Mouse (Mus musculus) hindbrain, embryonic 16.5 days (tissue): ENCODE measurements around the gene Mvb12b. TPM values are rescaled to one million over a fixed set of nuclear protein-coding genes. Genes with fewer than 3 reads are reported as not detected.

Source experiments
- ATAC-seq: fragments of 200-750 bp; cut with Nextera tagmentation; 2 replicates; pipeline ENCODE4 v1.8.0; 2017; ENCODE audit warnings: moderate TSS enrichment, moderate library complexity
- H3K27ac ChIP-seq: fragments of 300-500 bp; sonication (generic); 2 replicates; pipeline ENCODE4 v1.5.1; 2014; ENCODE audit warnings: low read depth, mild to moderate bottlenecking, control low read depth, low read length, moderate library complexity
- H3K27me3 ChIP-seq: fragments of 300-500 bp; sonication (generic); replicated peaks from 2 replicates; pipeline ENCODE4 v1.6.1; 2014; ENCODE audit warnings: low read length; ENCODE audit not compliant: control insufficient read depth, insufficient read depth
- H3K36me3 ChIP-seq: fragments of 300-500 bp; sonication (generic); 2 replicates; pipeline ENCODE4 v1.6.1; 2014; ENCODE audit warnings: mild to moderate bottlenecking, low read length, moderate library complexity, mixed read lengths; ENCODE audit not compliant: control insufficient read depth, insufficient read depth
- H3K4me1 ChIP-seq: fragments of 300-500 bp; sonication (generic); 2 replicates; pipeline ENCODE4 v1.6.1; 2014; ENCODE audit warnings: low read depth, low read length; ENCODE audit not compliant: control insufficient read depth, insufficient read depth
- H3K4me2 ChIP-seq: fragments of 300-500 bp; sonication (generic); 2 replicates; pipeline ENCODE4 v1.6.1; 2014; ENCODE audit warnings: mild to moderate bottlenecking, low read length, control low read depth, moderate library complexity
- H3K4me3 ChIP-seq: fragments of 300-500 bp; sonication (generic); 2 replicates; pipeline ENCODE4 v1.5.1; 2014; ENCODE audit warnings: mild to moderate bottlenecking, low read length, control low read depth, moderate library complexity
- H3K9ac ChIP-seq: fragments of 300-500 bp; sonication (generic); 2 replicates; pipeline ENCODE4 v1.6.1; 2014; ENCODE audit warnings: low read depth, mild to moderate bottlenecking, control low read depth, low read length, moderate library complexity
- H3K9me3 ChIP-seq: fragments of 300-500 bp; sonication (generic); 2 replicates; pipeline ENCODE4 v1.6.1; 2014; ENCODE audit warnings: mild to moderate bottlenecking, low read length, moderate library complexity; ENCODE audit not compliant: control insufficient read depth
- WGBS: fragments of 180-500 bp; shearing (Covaris S2); extraction: QIAGEN DNeasy Blood & Tissue Kit; methylation state at CpG from one replicate; pipeline ENCODE4 v1.1.7; 2014; 5-methylcytosine and 5-hydroxymethylcytosine counted together
- polyA plus RNA-seq: library from polyadenylated mRNA; unstranded; fragments of >200 nt; fragmentation: Nextera tagmentation; extraction: Ambion mirVana; gene quantifications from 2 replicates; pipeline ENCODE4 v1.2.1, GENCODE M21; 2015

Mvb12b gene
- polyA plus RNA-seq, 1 experiment from 2014 or later: 46.5 TPM

DNA sequence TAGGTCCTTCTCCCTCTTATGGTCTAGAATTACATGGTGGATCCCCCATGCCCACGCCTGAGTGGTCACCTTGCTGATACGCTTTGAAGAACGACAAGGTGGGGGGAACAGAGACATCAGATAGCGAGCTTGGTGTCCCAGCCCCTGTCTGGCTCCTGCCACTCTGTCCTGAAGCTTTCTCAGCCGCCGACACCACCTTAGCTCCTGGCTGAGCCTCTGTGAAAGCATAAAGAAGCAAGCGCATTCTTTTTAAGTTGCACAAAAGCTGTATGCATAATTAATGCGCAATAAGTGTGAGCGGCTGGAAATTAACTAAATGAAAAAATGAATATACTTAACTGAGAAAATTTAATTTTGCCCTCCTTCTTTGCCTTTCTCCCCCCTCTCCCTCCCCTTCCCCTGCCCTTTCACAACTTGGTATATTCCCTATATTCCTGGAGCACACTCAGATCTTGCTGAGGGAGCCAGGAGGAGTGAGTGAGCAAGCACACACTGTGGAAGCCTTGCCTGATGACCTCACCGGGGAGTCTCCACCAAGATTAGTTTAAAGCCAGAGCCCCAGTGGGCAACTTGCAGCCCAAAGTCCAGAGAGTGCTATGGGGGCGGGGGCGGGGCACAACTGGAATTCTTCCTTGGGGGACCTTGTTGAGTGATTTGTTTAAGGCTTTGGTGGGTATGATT, 174.0 kb downstream of the Mvb12b start:
- Histone ChIP-seq H3K9me3 (no peaks in the 10 kb centered on the region), H3K9ac (no peak overlapping the region), H3K36me3 (no peaks in the 10 kb centered on the region), H3K4me2 (no peak overlapping the region), H3K4me3 (no peak overlapping the region), H3K27ac (no peak overlapping the region), H3K4me1 (peaks cover 17% of the 10 kb centered on the region), H3K27me3 (peaks cover 2% of the 10 kb centered on the region)
- no peak for ATAC-seq
- 16% methylated on average over 12 of the region's 12 CpGs for WGBS

DNA sequence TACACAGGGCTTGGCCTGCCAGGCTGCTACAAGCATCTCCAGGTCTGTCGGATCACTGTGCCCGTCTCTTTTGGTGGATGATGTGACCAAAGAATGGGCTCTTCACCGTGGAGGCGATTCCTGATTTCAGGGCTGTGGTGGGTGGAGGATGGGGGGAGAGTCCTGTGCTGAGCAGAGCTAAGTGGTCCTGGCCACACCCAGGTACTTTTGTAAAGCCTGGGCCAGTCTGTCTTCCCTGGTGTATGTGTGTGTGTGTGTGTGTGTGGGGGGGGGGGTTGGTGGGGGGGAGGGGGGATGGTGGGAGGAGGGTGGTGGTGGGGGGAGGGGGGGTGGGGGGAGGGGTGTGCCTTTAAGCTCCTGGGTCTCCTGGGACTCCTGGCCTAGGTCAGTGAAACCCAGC, 174.9 kb downstream of the Mvb12b start:
- H3K4me2 ChIP-seq: no peak overlapping the region

DNA sequence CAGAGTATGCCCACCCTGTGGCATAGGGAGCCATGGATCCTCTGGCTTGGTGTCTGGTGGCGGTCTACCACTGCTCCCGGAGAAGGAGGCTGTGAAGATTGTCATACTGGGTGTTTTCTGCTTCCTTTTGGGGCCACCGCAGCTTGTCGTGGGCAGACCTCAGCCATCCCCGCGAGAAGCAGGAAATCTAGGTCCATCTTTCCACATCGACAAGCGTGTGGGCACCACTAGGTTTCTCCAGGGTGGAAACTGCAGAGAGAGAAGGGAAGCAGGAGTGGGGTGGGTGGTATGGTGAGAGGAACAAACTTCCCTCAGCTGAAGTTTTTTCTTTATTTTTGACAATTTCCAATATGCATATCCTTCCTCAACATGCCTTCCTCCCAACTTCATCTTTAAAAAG, 178.9 kb downstream of the Mvb12b start:
- WGBS: 92% methylated on average over 8 of the region's 8 CpGs
- no peak overlapping the region for H3K9ac ChIP-seq
- H3K9me3 ChIP-seq: no peaks in the 10 kb centered on the region
- ATAC-seq: no peak
- no peak overlapping the region for H3K4me2 ChIP-seq
- H3K4me1 ChIP-seq: peaks cover 5% of the 10 kb centered on the region
- H3K27me3 ChIP-seq: no peaks in the 10 kb centered on the region; the same call in 1 of the 2 replicates
- H3K36me3 ChIP-seq: no peaks in the 10 kb centered on the region
- no peak overlapping the region for H3K4me3 ChIP-seq
- no peak overlapping the region for H3K27ac ChIP-seq

More for the DNA sequence above, 174.9 kb downstream of the Mvb12b start:
- no peaks in the 10 kb centered on the region for H3K9me3 ChIP-seq
- H3K27me3 ChIP-seq: peaks cover 2% of the 10 kb centered on the region
- WGBS: 34% methylated on average over 4 of the region's 4 CpGs
- peaks cover 12% of the 10 kb centered on the region for H3K4me1 ChIP-seq
- H3K4me3 ChIP-seq: no peak overlapping the region
- no peak for ATAC-seq
- no peak overlapping the region for H3K9ac ChIP-seq
- H3K36me3 ChIP-seq: no peaks in the 10 kb centered on the region
- no peak overlapping the region for H3K27ac ChIP-seq

DNA sequence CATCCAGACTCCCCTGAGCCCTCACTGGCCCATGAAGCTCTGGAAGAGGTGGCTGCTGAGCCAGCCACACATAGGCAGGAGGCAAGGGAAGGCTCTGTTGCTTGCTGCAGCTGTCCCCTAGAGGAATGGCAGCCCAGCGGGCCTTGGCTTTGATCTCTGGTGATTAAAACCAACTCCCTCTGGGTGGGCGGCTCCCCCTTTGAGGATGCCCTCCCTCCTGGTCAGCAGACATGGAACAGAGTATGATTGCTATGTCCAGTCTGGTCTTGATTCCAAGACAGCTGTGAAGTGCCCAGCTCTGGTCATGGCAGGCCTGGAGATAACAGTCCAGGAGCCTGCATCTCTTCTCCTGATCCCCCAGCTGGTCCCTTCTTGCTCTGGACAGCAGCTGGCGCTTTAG, 179.7 kb downstream of the Mvb12b start:
- no peak for ATAC-seq
- no peak overlapping the region for H3K27ac ChIP-seq
- WGBS: 44% methylated on average over 3 of the region's 3 CpGs
- no peak overlapping the region for H3K9ac ChIP-seq
- H3K4me1 ChIP-seq: no peaks in the 10 kb centered on the region
- H3K4me2 ChIP-seq: no peak overlapping the region
- H3K36me3 ChIP-seq: no peaks in the 10 kb centered on the region
- no peaks in the 10 kb centered on the region; the same call in 1 of the 2 replicates for H3K27me3 ChIP-seq
- no peaks in the 10 kb centered on the region for H3K9me3 ChIP-seq
- H3K4me3 ChIP-seq: no peak overlapping the region

DNA sequence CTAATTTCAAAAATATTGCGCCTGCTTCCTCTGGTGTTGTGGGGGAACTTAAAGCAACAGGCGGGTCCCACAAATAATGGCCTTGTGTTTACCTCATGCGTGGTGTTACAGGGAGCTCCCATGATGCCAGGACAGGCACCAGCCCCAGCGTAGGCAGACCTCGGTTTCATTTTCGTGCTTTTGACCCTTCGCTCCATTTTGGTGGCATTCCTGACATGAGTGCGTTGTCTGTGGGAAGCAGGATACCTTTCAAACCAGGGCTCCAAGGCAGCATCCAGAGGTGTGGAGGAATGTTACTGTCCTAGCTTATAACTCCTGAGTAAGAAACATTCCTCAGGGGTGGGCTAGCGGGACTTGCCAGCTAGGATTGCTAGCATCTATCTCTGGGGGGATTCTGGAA, 181.3 kb downstream of the Mvb12b start:
- no peak overlapping the region for H3K27ac ChIP-seq
- H3K4me2 ChIP-seq: no peak overlapping the region
- no peaks in the 10 kb centered on the region for H3K36me3 ChIP-seq
- H3K27me3 ChIP-seq: no peaks in the 10 kb centered on the region
- no peak overlapping the region for H3K4me3 ChIP-seq
- H3K9ac ChIP-seq: no peak overlapping the region
- ATAC-seq: no peak
- peaks cover 3% of the 10 kb centered on the region for H3K4me1 ChIP-seq
- 79% methylated on average over 9 of the region's 9 CpGs for WGBS
- no peaks in the 10 kb centered on the region for H3K9me3 ChIP-seq

DNA sequence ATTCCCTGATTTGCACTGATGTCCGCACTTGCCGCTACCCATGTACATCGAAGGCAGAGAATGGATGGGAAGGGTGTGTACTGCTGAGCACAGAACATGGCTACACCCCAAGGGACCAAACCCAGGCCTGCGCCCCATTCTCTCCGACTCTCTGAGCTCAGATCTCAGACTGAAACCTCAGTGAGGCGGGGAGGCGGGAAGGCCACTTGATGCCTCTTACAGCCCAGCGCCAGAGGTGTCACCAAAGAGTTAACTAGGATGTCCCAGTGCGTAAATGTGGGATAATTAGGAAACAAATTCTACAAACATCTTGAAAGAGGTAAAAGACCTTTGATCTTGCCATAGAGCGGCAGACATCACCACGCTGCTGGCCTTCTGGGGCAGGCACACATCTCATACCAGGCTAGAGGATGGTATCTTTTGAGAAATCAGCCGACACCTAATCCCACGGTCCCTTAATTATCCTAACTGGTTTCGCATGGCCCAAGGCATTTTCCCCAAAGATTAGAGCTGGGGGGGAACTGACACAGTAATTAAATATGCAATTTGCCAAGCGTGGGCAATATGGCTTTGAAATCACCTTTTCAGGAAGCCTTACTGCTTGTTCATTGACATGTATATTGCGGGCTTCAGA, 181.9 kb downstream of the Mvb12b start:
- no peak overlapping the region for H3K4me3 ChIP-seq
- H3K36me3 ChIP-seq: no peaks in the 10 kb centered on the region
- no peaks in the 10 kb centered on the region for H3K27me3 ChIP-seq
- no peak for ATAC-seq
- no peaks in the 10 kb centered on the region for H3K9me3 ChIP-seq
- no peak overlapping the region for H3K27ac ChIP-seq
- no peak overlapping the region for H3K4me2 ChIP-seq
- WGBS: 50% methylated on average over 16 of the region's 16 CpGs
- peaks cover 8% of the 10 kb centered on the region for H3K4me1 ChIP-seq
- no peak overlapping the region for H3K9ac ChIP-seq

DNA sequence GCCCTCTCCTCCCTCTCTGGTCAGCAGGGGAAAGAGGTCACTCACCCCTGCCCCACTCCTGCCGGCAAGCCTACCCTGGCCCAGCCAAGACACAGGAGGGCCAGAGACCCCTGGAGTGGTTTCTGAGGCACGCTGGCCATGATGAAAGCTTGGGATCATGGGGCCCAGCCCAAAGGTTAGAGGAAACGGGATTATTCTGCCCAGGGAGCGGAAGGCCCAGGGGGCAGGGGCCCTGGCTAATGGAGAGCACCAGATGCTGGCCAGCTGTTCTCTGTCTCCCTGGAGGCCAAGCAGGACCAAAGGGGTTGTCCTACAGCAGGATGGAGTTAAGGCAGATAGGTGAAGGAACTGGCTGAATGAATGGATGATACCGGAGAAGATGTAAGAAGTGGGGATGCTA, 184.5 kb downstream of the Mvb12b start:
- Histone ChIP-seq H3K4me2 (no peak overlapping the region), H3K9ac (no peak overlapping the region), H3K4me3 (no peak overlapping the region), H3K36me3 (no peaks in the 10 kb centered on the region), H3K27ac (no peak overlapping the region), H3K27me3 (no peaks in the 10 kb centered on the region), H3K4me1 (peaks cover 8% of the 10 kb centered on the region), H3K9me3 (no peaks in the 10 kb centered on the region)
- ATAC-seq: no peak
- whole genome bisulfite sequencing: 66% methylated on average over 5 of the region's 5 CpGs

DNA sequence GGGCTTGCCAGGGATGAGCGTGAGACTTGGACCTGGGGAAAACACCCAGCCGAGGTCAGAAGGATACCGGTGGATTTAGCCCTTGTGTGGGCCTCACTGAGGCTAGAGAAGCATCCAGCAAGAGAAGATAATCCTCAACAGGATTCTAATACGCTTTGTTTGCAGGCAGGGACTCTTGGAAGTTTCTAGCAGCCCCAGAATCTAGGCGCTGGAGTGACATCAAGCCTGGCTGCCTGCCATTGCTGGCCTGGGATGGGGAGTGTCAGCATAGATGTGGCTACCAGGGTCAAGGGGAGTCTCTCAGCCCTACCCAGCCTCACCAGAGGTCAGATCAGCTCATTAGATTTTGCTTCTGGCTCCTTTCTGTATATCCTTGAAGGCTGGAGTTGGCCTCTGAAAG, 185.0 kb downstream of the Mvb12b start:
- no peak overlapping the region for H3K27ac ChIP-seq
- ATAC-seq: no peak
- H3K27me3 ChIP-seq: no peaks in the 10 kb centered on the region
- H3K4me1 ChIP-seq: peaks cover 8% of the 10 kb centered on the region
- H3K4me2 ChIP-seq: no peak overlapping the region
- H3K4me3 ChIP-seq: no peak overlapping the region
- H3K9ac ChIP-seq: no peak overlapping the region
- no peaks in the 10 kb centered on the region for H3K9me3 ChIP-seq
- WGBS: 73% methylated on average over 5 of the region's 5 CpGs
- no peaks in the 10 kb centered on the region for H3K36me3 ChIP-seq

DNA sequence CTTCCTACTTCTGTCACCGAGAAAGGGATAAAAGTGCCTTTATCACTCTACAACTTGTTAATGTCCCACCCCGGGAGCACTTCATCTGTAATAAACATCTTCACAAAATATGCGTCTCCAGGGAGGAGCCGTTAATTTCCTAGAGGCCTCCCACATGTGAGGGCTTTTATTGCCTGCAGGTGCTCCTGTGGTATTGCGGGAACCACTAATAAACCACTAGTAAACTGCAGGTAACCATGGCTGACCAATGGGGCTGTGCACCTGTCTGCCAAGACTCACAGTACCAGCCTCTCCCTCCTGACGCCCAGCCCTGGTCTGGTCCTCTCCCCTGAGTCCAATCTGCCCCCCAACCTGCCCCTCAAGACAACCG, 186.3 kb downstream of the Mvb12b start:
- no peak overlapping the region for H3K27ac ChIP-seq
- peaks cover 8% of the 10 kb centered on the region for H3K4me1 ChIP-seq
- WGBS: 57% methylated on average over 7 of the region's 7 CpGs
- H3K36me3 ChIP-seq: no peaks in the 10 kb centered on the region
- H3K4me3 ChIP-seq: no peak overlapping the region
- H3K27me3 ChIP-seq: no peaks in the 10 kb centered on the region
- ATAC-seq: peak; percentile 30; the same call in 1 of the 2 replicates
- H3K9me3 ChIP-seq: no peaks in the 10 kb centered on the region
- H3K4me2 ChIP-seq: no peak overlapping the region
- no peak overlapping the region for H3K9ac ChIP-seq
